Mouse (Mus musculus) CH12.LX (cell line): ENCODE measurements around the gene Klf7. TPM values are rescaled to one million over a fixed set of nuclear protein-coding genes. Genes with fewer than 3 reads are reported as not detected.

Experiments used
- DNase-seq: peaks from one replicate; pipeline ENCODE4 v3.0.0-alpha.2; 2013; ENCODE audit errors: extremely low read depth
- H3K27ac ChIP-seq: 2 replicates; pipeline ENCODE4 v1.5.1; 2012; ENCODE audit warnings: low read depth, mild to moderate bottlenecking, control low read depth, moderate library complexity; ENCODE audit not compliant: insufficient read depth
- H3K27me3 ChIP-seq: replicated peaks from 2 replicates; pipeline ENCODE3; 2012; ENCODE audit warnings: inconsistent platforms
- H3K36me3 ChIP-seq, 2 experiments: replicated peaks in 1 of 2; 2 replicates each; pipeline versions ENCODE3 to v1.6.1; 2012; ENCODE audit warnings: inconsistent platforms in 1 of 2, low read length in 1 of 2, mild to moderate bottlenecking in 1 of 2, mixed read lengths in 1 of 2, moderate library complexity in 1 of 2; ENCODE audit not compliant: control insufficient read depth in 1 of 2, insufficient read depth in 1 of 2
- H3K4me1 ChIP-seq, 2 experiments: 2 replicates each; pipeline ENCODE4 v1.6.1; 2012; ENCODE audit warnings: inconsistent platforms in 1 of 2, moderate library complexity in 1 of 2; ENCODE audit not compliant: insufficient read depth in 2 of 2, control insufficient read depth in 1 of 2
- H3K4me2 ChIP-seq: 2 replicates; pipeline ENCODE4 v1.6.1; 2012; ENCODE audit warnings: low read depth, mild to moderate bottlenecking, control low read depth; ENCODE audit not compliant: poor library complexity, insufficient read depth, severe bottlenecking
- H3K4me3 ChIP-seq, 3 experiments: fragments of 150-350 bp in 1 of 3; sonication (generic) in 1 of 3; replicated peaks in 1 of 3; 2 replicates each; pipeline versions ENCODE3 to v1.5.1; 2011 to 2012; ENCODE audit warnings: low read depth in 2 of 3, low read length in 2 of 3, mild to moderate bottlenecking in 2 of 3, moderate library complexity in 2 of 3, control low read depth in 1 of 3, improper control_type of control experiment in 1 of 3, inconsistent platforms in 1 of 3, mixed read lengths in 1 of 3; ENCODE audit not compliant: poor library complexity in 1 of 3
- H3K79me2 ChIP-seq: replicated peaks from 2 replicates; pipeline ENCODE4 v1.6.1; 2012; ENCODE audit warnings: mild to moderate bottlenecking, moderate library complexity; ENCODE audit not compliant: control insufficient read depth, poor library complexity, insufficient read depth, severe bottlenecking; ENCODE audit errors: extremely low read depth
- H3K9ac ChIP-seq: 2 replicates; pipeline ENCODE4 v1.6.1; 2012; ENCODE audit warnings: low read depth, mild to moderate bottlenecking, control low read depth, moderate library complexity; ENCODE audit not compliant: insufficient read depth
- H3K9me3 ChIP-seq: replicated peaks from 2 replicates; pipeline ENCODE3; 2012; ENCODE audit warnings: low read length, inconsistent platforms, mixed read lengths
- BHLHE40 ChIP-seq: IDR thresholded peaks from 2 replicates; pipeline ENCODE4 v1.6.1; 2011; ENCODE audit warnings: mild to moderate bottlenecking, low read depth, low read length, improper control_type of control experiment
- CHD1 ChIP-seq: IDR thresholded peaks from 2 replicates; pipeline ENCODE4 v1.6.1; 2012; ENCODE audit warnings: low read depth, low read length, improper control_type of control experiment, inconsistent platforms
- CHD2 ChIP-seq: IDR thresholded peaks from 2 replicates; pipeline ENCODE4 v1.6.1; 2011; ENCODE audit warnings: low read length, improper control_type of control experiment
- CTCF ChIP-seq, 2 experiments: IDR thresholded peaks in 1 of 2; conservative IDR thresholded peaks in 1 of 2; 2 replicates each; pipeline ENCODE4 v1.5.1; 2011 to 2012; ENCODE audit warnings: low read depth in 2 of 2, low read length in 2 of 2, improper control_type of control experiment in 1 of 2, inconsistent platforms in 1 of 2, mild to moderate bottlenecking in 1 of 2, moderate library complexity in 1 of 2
- E2F4 ChIP-seq: IDR thresholded peaks from 2 replicates; pipeline ENCODE4 v1.6.1; 2011; ENCODE audit warnings: low read depth, low read length, improper control_type of control experiment; ENCODE audit not compliant: insufficient replicate concordance
- ELF1 ChIP-seq: IDR thresholded peaks from 2 replicates; pipeline ENCODE4 v1.6.1; 2014; ENCODE audit warnings: low read depth, mild to moderate bottlenecking, inconsistent platforms, low read length, improper control_type of control experiment
- EP300 ChIP-seq: IDR thresholded peaks from 2 replicates; pipeline ENCODE4 v1.6.1; 2011; ENCODE audit warnings: low read length, improper control_type of control experiment
- ETS1 ChIP-seq: conservative IDR thresholded peaks from 2 replicates; pipeline ENCODE4 v1.6.1; 2012; ENCODE audit warnings: low read depth, mild to moderate bottlenecking, inconsistent platforms, low read length, improper control_type of control experiment, moderate library complexity
- HCFC1 ChIP-seq: IDR thresholded peaks from 2 replicates; pipeline ENCODE4 v1.6.1; 2012; ENCODE audit warnings: low read depth, mild to moderate bottlenecking, inconsistent platforms, low read length, improper control_type of control experiment
- IRF4 ChIP-seq: IDR thresholded peaks from 2 replicates; pipeline ENCODE4 v1.6.1; 2014; ENCODE audit warnings: low read depth, mild to moderate bottlenecking, inconsistent platforms, low read length, improper control_type of control experiment
- JUN ChIP-seq: IDR thresholded peaks from 2 replicates; pipeline ENCODE4 v1.6.1; 2011; ENCODE audit warnings: low read depth, mild to moderate bottlenecking, low read length, improper control_type of control experiment, moderate library complexity; ENCODE audit not compliant: insufficient read depth
- JUND ChIP-seq: conservative IDR thresholded peaks from 2 replicates; pipeline ENCODE4 v1.6.1; 2011; ENCODE audit warnings: low read depth, low read length, improper control_type of control experiment
- MAFK ChIP-seq: IDR thresholded peaks from 2 replicates; pipeline ENCODE4 v1.6.1; 2011; ENCODE audit warnings: low read length, improper control_type of control experiment; ENCODE audit not compliant: insufficient replicate concordance
- MAX ChIP-seq: IDR thresholded peaks from 2 replicates; pipeline ENCODE4 v1.6.1; 2011; ENCODE audit warnings: low read length, improper control_type of control experiment
- MEF2A ChIP-seq: IDR thresholded peaks from 2 replicates; pipeline ENCODE4 v1.6.1; 2014; ENCODE audit warnings: low read depth, mild to moderate bottlenecking, inconsistent platforms, low read length, improper control_type of control experiment, borderline replicate concordance
- MXI1 ChIP-seq: IDR thresholded peaks from 2 replicates; pipeline ENCODE4 v1.6.1; 2011; ENCODE audit warnings: mild to moderate bottlenecking, low read depth, low read length, improper control_type of control experiment
- NELFE ChIP-seq: IDR thresholded peaks from 2 replicates; pipeline ENCODE4 v1.6.1; 2011; ENCODE audit warnings: low read depth, low read length, improper control_type of control experiment
- NRF1 ChIP-seq: IDR thresholded peaks from 2 replicates; pipeline ENCODE4 v1.6.1; 2014; ENCODE audit warnings: low read depth, mild to moderate bottlenecking, inconsistent platforms, low read length, improper control_type of control experiment, moderate library complexity
- PAX5 ChIP-seq: IDR thresholded peaks from 2 replicates; pipeline ENCODE4 v1.6.1; 2012; ENCODE audit warnings: low read length, inconsistent platforms, mixed read lengths
- POLR2A ChIP-seq: IDR thresholded peaks from 2 replicates; pipeline ENCODE4 v1.6.1; 2011; ENCODE audit warnings: low read depth, mild to moderate bottlenecking, improper control_type of control experiment, low read length
- POLR2AphosphoS2 ChIP-seq: IDR thresholded peaks from 2 replicates; pipeline ENCODE4 v1.6.1; 2011; ENCODE audit warnings: low read depth, low read length, improper control_type of control experiment
- RAD21 ChIP-seq: IDR thresholded peaks from 2 replicates; pipeline ENCODE4 v1.6.1; 2011; ENCODE audit warnings: low read depth, mild to moderate bottlenecking, low read length, improper control_type of control experiment, moderate library complexity
- SIN3A ChIP-seq: IDR thresholded peaks from 2 replicates; pipeline ENCODE4 v1.6.1; 2012; ENCODE audit warnings: low read length, improper control_type of control experiment, inconsistent platforms
- SMC3 ChIP-seq: IDR thresholded peaks from 2 replicates; pipeline ENCODE4 v1.6.1; 2011; ENCODE audit warnings: low read depth, low read length, improper control_type of control experiment
- TBP ChIP-seq: conservative IDR thresholded peaks from 2 replicates; pipeline ENCODE4 v1.6.1; 2011; ENCODE audit warnings: low read depth, low read length, improper control_type of control experiment
- TCF12 ChIP-seq: IDR thresholded peaks from 2 replicates; pipeline ENCODE4 v1.6.1; 2014; ENCODE audit warnings: low read depth, mild to moderate bottlenecking, inconsistent platforms, low read length, improper control_type of control experiment
- UBTF ChIP-seq: IDR thresholded peaks from 2 replicates; pipeline ENCODE4 v1.6.1; 2012; ENCODE audit warnings: low read depth, mild to moderate bottlenecking, inconsistent platforms, low read length, improper control_type of control experiment, moderate library complexity
- USF1 ChIP-seq: IDR thresholded peaks from 2 replicates; pipeline ENCODE4 v1.6.1; 2014; ENCODE audit warnings: low read depth, mild to moderate bottlenecking, inconsistent platforms, low read length, improper control_type of control experiment
- USF2 ChIP-seq: conservative IDR thresholded peaks from 2 replicates; pipeline ENCODE4 v1.6.1; 2011; ENCODE audit warnings: low read depth, low read length, improper control_type of control experiment
- ZC3H11A ChIP-seq: IDR thresholded peaks from 2 replicates; pipeline ENCODE4 v1.6.1; 2012; ENCODE audit warnings: low read depth, mild to moderate bottlenecking, inconsistent platforms, low read length, improper control_type of control experiment
- ZKSCAN1 ChIP-seq: IDR thresholded peaks from 2 replicates; pipeline ENCODE4 v1.6.1; 2012; ENCODE audit warnings: low read depth, inconsistent platforms, low read length, improper control_type of control experiment, borderline replicate concordance
- ZMIZ1 ChIP-seq: IDR thresholded peaks from 2 replicates; pipeline ENCODE4 v1.6.1; 2012; ENCODE audit warnings: low read depth, mild to moderate bottlenecking, inconsistent platforms, low read length, improper control_type of control experiment
- ZNF384 ChIP-seq: IDR thresholded peaks from 2 replicates; pipeline ENCODE4 v1.6.1; 2012; ENCODE audit warnings: low read depth, low read length, improper control_type of control experiment, inconsistent platforms
- dilution Hi-C: fragments of 300-500 bp; cut with MboI; formaldehyde crosslinking; loops from 2 replicates; pipeline ENCODE4 v1.14.3; 2020; ENCODE audit warnings: low sequenced_read_pairs; ENCODE audit not compliant: extremely low pct_unique_long_range_greater_than_20kb, extremely low pct_ligation_motif_present
- in situ Hi-C: fragments of 300-500 bp; cut with MboI; formaldehyde crosslinking; loops from 3 replicates; pipeline ENCODE4 v1.14.3; 2019; ENCODE audit warnings: low sequenced_read_pairs, low pct_ligation_motif_present, low pct_unique_long_range_greater_than_20kb, mixed read lengths
- polyA plus RNA-seq: library from polyadenylated mRNA; unstranded; fragments of >175 nt; gene quantifications from 2 replicates; pipeline ENCODE4 v1.2.1, GENCODE M21; 2012; ENCODE audit warnings: low read depth; ENCODE audit not compliant: insufficient read length
- total RNA-seq, 2 experiments: library from RNA; depleted of rRNA; stranded (reverse); fragments of 300-350 nt in 1 of 2; fragments of >200 nt in 1 of 2; gene quantifications; 2 replicates each; pipeline ENCODE4 v1.2.3; 2012 to 2014

The Klf7 gene
- total and polyA plus RNA-seq, 3 experiments = 4.3 to 6.5 (median 6.2) TPM

DNA sequence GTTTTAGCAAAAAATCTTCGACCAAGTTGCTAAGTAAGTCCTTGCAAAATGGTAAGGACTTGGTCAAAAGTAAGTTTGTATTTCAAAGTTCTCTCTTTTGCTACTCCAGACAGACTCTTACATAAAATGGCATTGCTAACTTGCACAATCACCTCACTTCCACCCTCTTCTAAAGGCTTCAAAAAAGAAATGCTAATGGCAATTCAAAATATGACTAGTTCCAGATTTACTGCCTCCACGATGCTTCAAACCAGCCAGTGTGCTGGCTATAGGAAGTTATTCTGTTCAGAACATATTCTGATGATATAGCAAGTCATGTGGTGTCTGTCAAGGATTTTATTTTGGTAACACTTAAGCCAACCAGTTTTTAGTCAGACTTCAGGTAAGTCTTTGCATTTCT lies 41.8 kb downstream of the Klf7 start:
- dilution Hi-C loops (no loop called here), in situ Hi-C loops (no loop called here)
- Histone ChIP-seq H3K4me3 (no peak overlapping the region), H3K4me1 (peaks cover 12 to 34% of the 10 kb centered on the region in 2 experiments), H3K27ac (no peak overlapping the region), H3K36me3 (peaks cover 6 to 24% of the 10 kb centered on the region in 2 experiments), H3K79me2 (peaks cover 11% of the 10 kb centered on the region), H3K4me2 (no peak overlapping the region), H3K9ac (no peak overlapping the region), H3K27me3 (no peaks in the 10 kb centered on the region), H3K9me3 (no peaks in the 10 kb centered on the region)
- TF ChIP-seq TBP = no peak
- TF ChIP-seq UBTF = no peak
- TF ChIP-seq TCF12 = no peak
- no peak for TF ChIP-seq SMC3
- DNase-seq = no peak

DNA sequence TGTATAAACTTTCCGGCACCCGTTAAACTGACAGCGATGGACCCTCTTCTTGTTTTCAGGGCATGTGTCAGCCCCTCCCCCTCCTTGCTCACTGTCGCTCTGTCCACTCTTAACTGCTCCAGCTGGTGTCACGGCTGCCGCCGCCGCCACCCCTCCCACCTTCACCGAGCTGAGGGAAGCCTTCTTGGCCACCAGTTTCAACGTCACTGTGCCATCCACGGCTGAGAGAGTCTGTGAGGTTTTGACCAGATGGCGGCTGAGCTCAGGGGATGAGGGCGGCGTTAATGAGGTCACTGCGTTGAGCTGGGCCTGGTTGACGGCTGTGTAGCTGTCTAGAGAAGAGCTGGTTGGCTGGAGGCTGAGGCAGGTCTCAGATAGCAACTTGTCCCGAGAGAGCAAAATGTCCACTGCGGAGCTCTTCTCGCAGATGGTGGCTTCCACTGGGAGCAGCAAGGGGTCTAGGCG lies 43.3 kb downstream of the Klf7 start:
- Histone ChIP-seq H3K4me1 (peaks cover 12 to 32% of the 10 kb centered on the region in 2 experiments), H3K4me3 (peak overlapping the region; percentile 51 to 65 (median 65)), H3K4me2 (peak overlapping the region; percentile 96), H3K27ac (peak overlapping the region; percentile 62), H3K9ac (peak overlapping the region; percentile 50), H3K79me2 (peaks cover 13% of the 10 kb centered on the region), H3K36me3 (peaks cover 9 to 37% of the 10 kb centered on the region in 2 experiments), H3K9me3 (no peaks in the 10 kb centered on the region), H3K27me3 (no peaks in the 10 kb centered on the region)
- dilution Hi-C loops (no loop called here), in situ Hi-C loops (no loop called here)
- peak; percentile 88 for DNase-seq
- peak; percentile 38; the same call in 1 of the 2 replicates for TF ChIP-seq ZMIZ1
- TF ChIP-seq UBTF = no peak
- TF ChIP-seq USF1 = no peak
- TF ChIP-seq BHLHE40 = peak; percentile 11; the same call in 1 of the 2 replicates
- TF ChIP-seq CTCF (conservative IDR thresholded peaks at IDR 0.05 in 1 of 2, IDR thresholded peaks at IDR 0.05 in 1 of 2; ENCODE audit: low read depth in 2 of 2, low read length in 2 of 2) = no peak
- peak; percentile 40; the same call in 1 of the 2 replicates for TF ChIP-seq IRF4
- TF ChIP-seq ELF1 = no peak
- TF ChIP-seq ZKSCAN1 = no peak
- TF ChIP-seq PAX5 = no peak
- peak; percentile 66 for TF ChIP-seq MXI1
- no peak for TF ChIP-seq JUND
- no peak for TF ChIP-seq RAD21
- TF ChIP-seq MAX = no peak; the same call in 1 of the 2 replicates
- peak; percentile 86 for TF ChIP-seq ETS1
- no peak for TF ChIP-seq USF2
- no peak for TF ChIP-seq CHD1
- no peak for TF ChIP-seq JUN
- peak; percentile 57 for TF ChIP-seq CHD2
- no peak for TF ChIP-seq ZNF384
- no peak for TF ChIP-seq TBP
- TF ChIP-seq POLR2AphosphoS2 = no peak
- TF ChIP-seq MEF2A = no peak
- TF ChIP-seq MAFK = no peak
- TF ChIP-seq TCF12 = peak; percentile 70
- TF ChIP-seq SIN3A = peak; percentile 58
- no peak for TF ChIP-seq EP300
- TF ChIP-seq HCFC1 = peak; percentile 54
- TF ChIP-seq ZC3H11A = no peak
- TF ChIP-seq NRF1 = no peak
- TF ChIP-seq E2F4 = no peak
- no peak for TF ChIP-seq SMC3
- TF ChIP-seq NELFE = peak; percentile 65
- TF ChIP-seq POLR2A = peak; percentile 68
